Mouse (Mus musculus) hindlimb bud, embryonic 11.5 days (tissue): Measurements from ENCODE around the gene Rasgef1b.

Experiments
- DNase-seq: peaks from one replicate; pipeline ENCODE4 v3.0.0-alpha.2; 2012; ENCODE audit warnings: low read depth, low spot score; ENCODE audit errors: extremely low spot score

Gene Rasgef1b

DNA sequence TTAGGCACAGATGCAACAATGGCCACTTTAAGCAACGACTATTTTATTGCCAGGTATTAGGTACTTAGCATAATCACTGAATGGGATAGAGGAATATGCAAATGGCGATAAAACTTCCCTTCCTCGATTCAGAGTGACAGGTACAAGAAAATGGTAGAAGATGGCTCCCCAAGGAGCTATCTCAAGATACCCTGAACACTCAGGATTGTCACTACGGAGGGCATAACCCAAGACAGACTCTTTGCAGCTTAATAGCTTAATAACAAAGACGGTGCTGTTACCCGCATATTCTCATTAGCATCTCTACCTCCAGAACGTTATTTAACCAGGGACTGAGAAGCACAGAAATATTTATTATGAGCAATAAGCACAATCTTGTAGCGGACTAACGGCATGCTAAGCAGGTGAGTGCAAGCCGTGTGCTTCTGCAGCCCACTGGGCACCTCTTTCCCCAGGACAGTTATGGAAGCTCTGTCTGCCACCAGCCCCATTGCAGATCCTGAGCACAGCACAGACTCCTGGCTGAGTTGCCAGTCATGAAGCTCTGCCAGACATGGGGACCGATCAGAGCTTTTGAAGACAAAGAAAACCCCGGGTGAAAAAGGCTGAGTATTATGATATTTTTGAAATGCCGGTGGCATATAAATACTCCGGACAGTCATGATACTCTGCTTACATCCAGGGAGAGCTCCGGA lies 122.6 kb downstream of the Rasgef1b start:
- DNase-seq: no peak

DNA sequence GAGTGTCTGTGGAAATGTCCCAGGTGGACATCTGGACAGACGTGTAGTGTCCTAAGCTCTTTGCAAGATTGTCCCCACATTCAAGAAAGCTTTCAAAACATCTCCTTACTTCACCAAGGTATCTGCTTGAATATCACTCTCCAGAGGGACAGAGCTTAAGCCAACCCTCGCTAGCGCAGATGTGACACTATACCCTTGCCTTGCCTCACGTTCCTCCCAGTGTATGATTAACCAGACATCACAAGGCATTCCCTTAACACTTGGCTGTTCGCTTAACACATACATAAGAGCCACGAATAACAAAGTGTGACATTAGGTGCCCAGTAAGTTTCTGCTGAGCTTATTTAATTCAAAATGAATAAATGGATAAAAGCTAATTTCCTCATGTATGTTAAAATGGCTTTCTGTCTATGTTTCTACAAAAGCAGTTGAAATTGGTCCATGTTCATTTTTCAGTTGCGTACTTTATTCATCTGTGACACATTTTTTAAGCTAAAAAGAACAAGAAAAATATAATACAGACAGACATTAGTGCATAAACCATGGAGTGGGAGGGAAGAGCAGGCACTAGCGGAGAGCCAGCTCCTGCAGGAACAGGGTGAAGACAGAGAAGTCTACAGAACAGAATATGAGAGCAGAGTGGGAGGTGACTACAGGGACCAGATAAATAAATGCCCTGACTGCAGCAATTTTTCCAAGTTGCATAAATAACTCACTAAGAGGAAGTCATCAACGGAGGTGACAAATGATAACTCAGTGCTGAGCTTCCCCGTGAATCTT lies 126.4 kb downstream of the Rasgef1b start:
- no peak for DNase-seq

DNA sequence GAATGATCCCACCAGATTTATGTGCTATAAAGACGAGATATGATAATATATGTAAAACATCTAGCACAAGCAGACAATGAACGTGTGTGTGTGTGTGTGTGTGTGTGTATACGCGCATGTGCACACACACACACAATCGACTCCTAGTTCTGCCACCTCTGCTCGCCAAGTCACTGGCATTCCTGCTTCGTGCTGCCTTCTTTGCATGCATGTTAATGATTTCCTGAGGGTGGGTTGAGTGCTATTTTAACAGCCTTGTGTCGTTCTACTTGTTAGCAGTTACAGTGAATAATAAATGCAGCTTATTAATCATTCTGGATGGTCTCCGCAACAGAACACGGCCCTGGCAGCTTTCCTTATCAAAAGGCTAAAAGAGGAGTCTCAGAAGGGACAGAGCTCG lies 129.5 kb downstream of the Rasgef1b start:
- DNase-seq: no peak

DNA sequence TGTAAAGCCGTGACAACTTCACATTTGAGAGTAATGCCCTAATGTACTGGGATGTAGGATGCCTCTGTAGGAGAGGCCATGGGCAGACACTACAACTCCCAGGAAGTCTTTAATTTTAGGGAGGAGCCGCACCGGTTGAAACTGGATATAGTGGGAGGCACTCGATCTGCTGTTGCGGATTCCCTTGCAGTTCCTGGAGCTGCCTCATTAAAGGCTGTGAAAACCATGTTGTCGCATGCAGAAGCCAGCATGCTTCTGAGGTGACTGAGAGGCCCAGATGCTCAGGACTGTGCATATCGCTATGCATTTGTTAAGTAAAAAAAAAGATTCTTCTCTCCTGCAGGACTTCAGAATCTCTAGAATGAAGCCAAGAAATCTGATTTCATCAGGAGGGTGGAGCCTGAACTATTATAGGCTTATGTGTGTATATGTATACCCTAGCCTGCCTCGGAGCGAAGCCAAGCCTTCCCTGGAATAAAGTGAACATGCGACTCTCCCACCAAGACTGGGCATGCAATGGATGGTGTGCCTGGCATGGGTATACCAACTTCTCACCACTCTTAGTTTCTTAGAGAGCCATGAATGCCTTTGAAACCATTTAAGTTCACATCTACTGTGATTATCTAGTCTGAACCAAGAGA lies 130.3 kb downstream of the Rasgef1b start:
- no peak for DNase-seq

DNA sequence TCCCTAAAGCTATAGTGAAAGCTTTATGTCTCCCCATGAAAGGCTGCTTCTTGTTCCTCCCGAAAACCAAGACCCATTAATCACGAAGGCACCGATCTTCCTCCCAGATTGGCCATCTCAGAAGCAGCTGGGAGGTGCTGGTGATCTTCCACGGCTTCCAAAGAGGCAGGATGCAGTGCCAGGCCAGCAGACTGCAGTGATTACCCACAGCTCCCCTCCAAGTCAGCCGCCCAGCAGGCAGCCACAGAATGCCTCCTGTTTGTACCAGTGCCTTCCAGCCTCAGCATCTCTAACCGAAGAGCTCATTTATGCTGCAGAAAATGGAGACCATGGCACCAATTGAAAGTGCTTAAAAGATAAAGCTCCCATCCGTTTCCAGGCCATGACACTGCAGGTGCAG lies 131.2 kb downstream of the Rasgef1b start:
- no peak for DNase-seq

DNA sequence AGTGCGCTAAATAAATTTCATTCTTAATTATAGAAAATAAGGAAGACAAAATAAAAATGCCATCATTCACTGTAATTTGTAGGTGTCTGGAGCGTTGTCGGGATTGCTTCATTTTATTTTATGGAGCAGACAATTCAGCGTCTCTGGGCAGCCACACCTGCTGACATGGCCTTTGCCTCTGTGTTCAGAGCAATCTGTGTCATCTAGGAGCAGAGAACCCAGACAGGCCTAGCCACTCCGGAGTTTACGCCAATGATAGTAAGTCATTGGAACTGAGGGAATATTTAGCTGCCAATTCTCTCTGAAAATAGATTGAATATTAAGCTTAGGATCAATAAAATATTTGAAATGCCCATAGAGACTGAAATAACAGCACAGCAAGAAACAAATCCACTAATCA lies 137.5 kb downstream of the Rasgef1b start:
- no peak for DNase-seq

DNA sequence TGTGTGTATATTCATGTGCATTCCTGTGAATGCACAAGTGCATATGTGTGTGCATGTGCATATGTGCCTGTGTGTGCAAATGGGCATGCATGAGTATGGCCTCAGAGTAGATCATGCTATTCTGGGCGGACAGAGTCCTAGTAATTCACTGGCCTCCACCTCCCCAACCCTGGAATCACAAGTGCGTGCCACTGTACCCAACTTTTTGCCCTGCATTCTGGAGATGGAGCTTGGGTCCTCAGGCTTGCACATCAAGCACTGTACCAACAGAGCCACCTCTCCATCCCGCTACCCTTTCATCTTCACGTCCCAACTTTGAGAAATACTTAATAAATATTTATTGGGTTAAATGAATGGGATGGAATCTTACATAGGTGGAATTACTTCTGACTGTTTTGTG lies 138.3 kb downstream of the Rasgef1b start:
- DNase-seq: no peak

DNA sequence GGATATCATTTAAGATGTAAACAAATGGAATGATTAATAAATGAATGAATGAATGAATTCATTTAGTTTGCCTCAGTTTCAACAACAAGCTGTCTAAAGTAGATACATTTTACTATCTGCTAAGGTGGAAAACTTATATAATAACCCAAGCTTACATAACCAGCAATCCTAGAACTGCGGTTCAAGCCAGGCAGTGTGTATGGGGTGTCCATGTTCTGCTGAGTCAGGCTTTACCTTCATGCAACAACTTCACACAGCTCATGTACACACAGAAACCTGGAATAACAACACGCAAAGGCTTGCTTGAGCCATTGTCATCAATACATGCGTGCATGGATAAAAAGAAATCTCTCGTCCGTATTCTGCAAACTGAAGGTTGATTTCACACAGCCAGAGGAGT lies 140.9 kb downstream of the Rasgef1b start:
- no peak for DNase-seq

DNA sequence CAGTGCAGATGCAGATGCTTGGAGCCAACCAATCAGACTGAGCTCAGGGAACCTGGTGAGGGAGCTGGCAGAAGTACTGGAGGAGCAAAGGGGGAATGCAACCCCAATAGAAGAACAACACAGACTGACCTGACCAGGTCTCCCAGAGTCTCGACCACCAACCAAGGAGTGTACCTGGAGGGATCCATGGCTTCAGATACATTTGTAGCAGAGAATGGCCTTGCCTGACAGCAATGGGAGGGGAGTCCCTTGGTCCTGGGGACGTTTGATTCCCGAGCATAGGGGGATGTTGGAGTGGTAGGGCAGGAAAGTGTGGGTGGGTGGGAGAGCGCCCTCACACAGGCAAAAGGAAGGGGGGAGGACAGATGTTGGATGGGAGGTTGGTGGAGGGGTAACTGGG lies 141.3 kb downstream of the Rasgef1b start:
- no peak for DNase-seq

DNA sequence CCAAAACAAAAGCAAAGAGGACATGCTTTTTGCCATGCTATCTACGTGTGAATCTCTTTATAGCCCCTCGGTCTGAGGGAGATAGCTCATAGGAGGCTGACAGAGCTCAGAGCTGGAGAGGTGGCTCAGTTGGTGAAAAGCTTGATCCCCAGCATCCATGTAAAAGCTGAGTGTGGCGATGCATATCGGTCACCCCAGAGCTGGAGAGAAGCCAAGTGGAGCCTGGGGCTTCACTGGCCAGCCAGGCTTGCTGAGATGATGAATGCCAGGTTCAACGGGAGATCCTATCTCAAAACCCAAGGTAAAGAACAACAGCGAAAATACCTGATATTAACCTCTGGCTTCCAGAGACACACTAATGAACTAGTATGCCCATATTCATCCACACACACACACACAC lies 142.6 kb downstream of the Rasgef1b start:
- DNase-seq: no peak

DNA sequence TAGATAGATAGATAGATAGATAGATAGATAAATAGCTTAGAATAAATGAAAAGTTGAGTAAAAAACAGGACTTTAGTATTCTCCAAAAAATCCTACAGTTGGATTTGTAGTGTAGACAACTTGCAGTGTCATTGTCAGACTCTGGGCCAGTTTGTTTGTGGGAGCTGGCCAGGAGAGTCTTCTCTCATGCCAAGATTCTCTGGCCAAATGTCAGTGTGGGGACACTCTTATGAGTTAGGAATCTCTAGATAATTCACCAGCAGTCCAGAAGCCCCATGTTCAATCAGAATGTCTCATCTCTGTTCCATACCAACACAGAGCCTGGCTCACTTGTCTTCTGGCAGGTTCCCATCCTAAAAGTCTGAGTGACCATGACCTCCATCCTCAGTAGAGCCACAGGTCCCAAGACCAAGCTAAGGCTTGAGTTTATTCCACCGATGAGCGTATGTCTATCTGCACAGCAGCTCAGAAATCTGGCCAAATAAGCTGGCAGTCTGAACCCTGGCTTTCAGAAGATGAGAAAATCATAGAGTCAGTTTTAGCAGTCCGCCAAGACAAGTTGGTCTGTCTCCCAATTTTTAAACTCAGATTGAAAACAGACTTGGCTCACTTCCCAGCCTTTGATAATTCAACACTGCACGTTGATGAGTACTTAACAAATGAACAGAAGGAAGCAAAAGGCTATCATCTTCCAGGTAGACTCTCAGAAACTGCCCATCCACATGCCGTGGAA lies 143.5 kb downstream of the Rasgef1b start:
- DNase-seq: no peak

DNA sequence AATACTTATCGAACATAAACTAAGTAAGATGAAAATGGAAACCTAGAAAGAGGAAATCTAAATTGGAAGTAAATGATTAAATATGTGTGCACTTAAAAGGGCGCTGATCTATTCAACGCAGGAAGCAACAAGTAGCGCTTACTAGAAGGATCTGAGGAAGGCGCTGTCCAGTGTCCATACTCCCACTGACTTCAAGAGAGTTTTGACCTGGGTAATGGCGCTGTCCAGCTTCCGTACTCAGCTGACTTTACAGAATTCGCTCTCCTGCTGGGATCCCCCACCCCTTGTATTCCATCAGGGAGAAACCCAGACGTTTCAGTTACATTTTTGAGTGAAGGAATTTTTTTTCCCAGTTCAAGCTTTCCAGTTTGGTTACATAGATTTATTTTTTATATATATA lies 144.6 kb downstream of the Rasgef1b start:
- DNase-seq: no peak

DNA sequence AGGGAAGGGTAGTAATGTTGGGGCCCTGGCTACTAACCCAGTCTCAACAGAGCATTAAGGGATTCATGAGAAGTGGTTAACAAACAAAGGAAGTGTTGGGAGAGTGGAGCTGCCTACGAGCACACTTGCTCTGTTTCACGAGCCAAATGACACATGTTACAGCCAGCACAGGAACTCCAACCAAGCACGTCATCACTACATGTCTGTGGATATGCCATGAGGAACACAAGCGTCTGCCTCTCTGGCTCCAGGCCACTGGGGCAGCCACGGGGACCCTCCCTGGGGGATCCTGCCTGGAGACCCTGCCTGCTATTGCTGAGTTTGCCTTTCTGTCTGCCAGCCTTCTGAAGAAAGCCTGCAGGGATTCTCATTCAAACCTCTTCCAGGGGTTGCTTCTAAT lies 146.8 kb downstream of the Rasgef1b start:
- DNase-seq: no peak

DNA sequence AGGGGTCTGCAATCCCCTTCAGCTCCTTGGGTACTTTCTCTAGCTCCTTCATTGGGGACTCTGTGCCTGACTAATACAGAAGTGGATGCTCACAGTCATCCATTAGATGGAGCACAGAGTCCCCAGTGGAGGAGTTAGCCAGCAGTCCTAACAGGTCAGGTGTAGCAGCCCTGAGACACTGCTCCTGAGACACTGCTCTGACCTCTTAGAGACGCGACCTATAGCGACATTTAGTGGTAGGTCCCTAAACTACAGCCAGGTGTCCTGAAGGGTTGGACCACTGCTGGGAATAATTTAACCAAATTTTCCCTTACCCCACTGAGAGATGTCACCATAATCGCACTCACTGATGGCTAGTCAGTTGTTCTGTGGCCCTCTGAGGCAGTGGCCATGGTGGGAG lies 150.2 kb downstream of the Rasgef1b start:
- no peak for DNase-seq

DNA sequence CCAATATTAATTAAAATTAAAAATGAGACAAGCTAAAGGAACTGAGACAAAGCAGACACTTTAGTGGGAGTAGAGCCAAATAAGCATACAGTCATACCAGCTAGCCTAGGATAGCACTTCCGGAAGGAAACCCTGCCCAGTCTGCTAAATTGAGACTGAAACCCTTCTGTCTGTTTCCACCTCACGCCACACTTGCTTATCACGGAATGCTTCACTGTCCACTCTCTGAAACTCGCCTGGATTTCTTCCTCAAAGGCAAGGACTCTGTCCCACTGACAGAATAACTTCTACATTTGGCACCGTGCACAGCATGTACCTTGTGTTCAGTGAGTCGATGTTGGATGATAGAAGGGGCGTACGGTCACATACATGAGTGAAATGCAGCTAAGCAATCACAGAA lies 153.0 kb downstream of the Rasgef1b start:
- DNase-seq: no peak

DNA sequence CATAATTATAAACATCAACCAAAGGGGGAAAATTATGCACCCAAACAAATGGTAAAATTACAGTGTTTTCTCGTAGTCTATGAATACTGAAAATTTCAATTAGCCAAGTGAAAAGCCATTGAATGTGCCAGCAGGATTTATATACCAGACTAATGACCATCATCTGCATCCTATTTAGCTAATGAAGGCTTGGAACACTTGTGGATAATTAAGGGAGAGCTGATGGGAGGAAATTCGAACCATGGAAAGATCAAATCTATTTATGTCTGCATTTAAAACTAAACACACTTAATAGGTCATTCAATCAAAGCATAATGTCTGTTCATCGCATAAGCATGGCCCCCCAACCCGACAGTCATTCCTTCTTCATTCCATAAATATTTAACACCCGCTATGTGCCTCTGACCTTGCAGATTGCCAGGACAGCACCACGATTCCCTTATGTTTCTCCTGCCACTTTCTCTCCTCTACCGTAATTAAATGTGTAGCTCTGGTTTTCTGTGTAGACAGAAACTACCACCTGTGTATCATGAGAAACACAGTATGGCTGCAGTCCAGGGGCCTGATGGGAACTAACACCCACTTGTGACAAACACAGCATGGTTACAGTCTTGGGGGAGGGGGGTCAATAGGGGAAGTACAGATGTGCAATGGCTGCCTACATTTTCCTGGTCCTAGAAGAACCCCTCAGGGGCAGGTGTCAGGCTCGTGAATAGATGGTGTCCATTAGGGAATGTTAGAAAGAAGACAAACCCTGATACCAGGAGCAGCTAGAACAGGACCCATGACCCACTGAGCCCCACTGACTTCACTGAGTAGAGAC lies 164.2 kb downstream of the Rasgef1b start:
- no peak for DNase-seq

DNA sequence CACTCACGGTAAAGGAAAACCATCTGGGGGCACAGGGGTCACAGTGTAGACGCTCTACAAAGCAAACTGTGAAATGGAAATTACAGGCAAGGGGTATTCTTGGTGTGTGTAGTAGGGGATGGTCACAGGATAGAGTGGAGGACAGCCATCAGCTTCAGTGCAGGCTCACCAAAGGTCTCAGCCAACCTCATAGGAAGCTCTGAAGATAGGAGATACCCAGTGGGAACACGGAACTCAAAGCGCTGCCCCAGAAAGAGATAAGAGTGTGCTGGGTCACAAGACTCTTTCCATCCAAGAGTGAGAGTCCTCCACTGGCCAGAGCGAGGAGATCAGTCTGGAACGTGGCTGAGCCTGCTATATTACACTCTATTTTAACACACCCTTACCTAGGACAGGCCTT lies 166.8 kb downstream of the Rasgef1b start:
- no peak for DNase-seq

DNA sequence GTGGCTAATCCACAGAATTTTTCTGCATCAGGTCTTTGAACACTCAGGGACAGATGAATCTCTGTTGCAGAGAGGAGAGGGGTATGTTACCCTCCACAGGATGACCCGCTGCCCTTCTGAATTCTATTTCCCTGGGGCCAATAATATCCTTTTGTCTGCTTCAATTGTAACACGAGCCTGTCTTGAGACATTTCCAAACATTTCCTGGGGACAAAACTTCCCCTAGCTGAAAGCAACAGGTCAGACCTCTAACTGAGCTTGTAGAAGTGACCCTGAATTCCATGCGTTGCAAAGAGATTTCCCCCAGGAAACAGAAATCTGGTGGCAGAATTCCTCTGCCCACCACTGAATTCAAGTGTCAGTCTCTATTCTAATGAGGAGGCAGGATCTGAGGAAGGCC lies 169.1 kb downstream of the Rasgef1b start:
- no peak for DNase-seq

DNA sequence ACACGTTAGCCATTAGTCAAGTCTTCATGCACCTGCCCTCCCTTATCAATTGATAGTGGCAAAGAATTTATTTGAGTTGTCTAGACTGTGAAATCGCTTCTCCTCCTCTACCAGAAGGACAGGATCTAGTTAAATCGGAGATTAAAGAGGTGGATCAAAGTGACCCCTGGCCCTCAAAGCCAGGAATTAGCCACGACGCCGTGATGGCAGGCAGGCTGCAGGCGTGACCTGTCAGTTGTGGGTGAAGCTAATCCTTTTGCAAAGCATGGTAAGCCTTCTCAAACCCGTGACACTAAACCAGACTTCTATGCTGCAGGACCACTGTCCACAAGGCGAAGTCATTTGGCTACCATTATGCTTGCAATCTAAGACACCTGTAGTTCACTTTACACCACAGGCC lies 170.6 kb downstream of the Rasgef1b start:
- DNase-seq: no peak

DNA sequence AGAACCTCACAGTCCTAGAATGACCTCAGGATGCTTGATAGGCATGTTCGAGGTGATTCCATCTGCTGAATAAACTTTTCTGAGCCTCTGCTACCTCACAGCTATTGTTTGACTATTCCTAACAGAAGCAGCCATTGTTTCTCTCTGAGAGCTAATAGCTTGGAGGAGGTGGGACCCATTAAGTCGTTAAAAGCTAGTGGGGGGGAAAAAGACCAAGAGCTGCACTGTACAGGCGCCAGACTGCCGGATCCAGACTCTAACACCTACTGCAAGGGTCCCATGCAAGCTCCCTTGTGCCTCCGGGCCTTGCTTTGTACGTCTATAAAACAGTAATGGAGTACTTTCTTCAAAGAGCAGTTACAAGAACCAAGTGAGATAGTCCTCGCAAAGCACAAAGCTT lies 176.2 kb downstream of the Rasgef1b start:
- DNase-seq: no peak
